Mouse (Mus musculus) MEL (cell line): ENCODE data around the gene Defb20. TPM values are rescaled to one million over a fixed set of nuclear protein-coding genes. Genes with fewer than 3 reads are reported as not detected.
"Not testable (repeated sequence)": the region's sequence is repeated elsewhere in the genome, so short reads cannot be mapped to it uniquely, and the experiment has no call there.

ENCODE experiments used
- DNase-seq: peaks from one replicate; pipeline ENCODE4 v3.0.0; 2011; ENCODE audit warnings: low read depth, low spot score
- H3K27ac ChIP-seq: 2 replicates; pipeline ENCODE4 v1.5.1; 2012; ENCODE audit warnings: low read depth, mild to moderate bottlenecking, control low read depth, low read length, moderate library complexity; ENCODE audit not compliant: control insufficient read depth
- H3K27me3 ChIP-seq, 2 experiments: fragments of 150-350 bp in 1 of 2; sonication (generic) in 1 of 2; 2 replicates each; pipeline ENCODE4 v1.6.1; 2012; ENCODE audit warnings: low read length in 2 of 2, mild to moderate bottlenecking in 2 of 2, improper control_type of control experiment in 1 of 2, moderate library complexity in 1 of 2; ENCODE audit not compliant: insufficient read depth in 2 of 2, control insufficient read depth in 1 of 2
- H3K36me3 ChIP-seq, 2 experiments: 2 replicates each; pipeline ENCODE4 v1.6.1; 2012 to 2014; ENCODE audit warnings: low read length in 2 of 2, improper control_type of control experiment in 1 of 2, inconsistent platforms in 1 of 2, mild to moderate bottlenecking in 1 of 2; ENCODE audit not compliant: insufficient read depth in 2 of 2, control insufficient read depth in 1 of 2
- H3K4me1 ChIP-seq, 2 experiments: fragments of 150-350 bp in 1 of 2; sonication (generic) in 1 of 2; 2 replicates each; pipeline ENCODE4 v1.6.1; 2012; ENCODE audit warnings: low read length in 2 of 2, improper control_type of control experiment in 1 of 2, mild to moderate bottlenecking in 1 of 2; ENCODE audit not compliant: insufficient read depth in 2 of 2, control insufficient read depth in 1 of 2
- H3K4me3 ChIP-seq, 2 experiments: fragments of 150-350 bp in 1 of 2; sonication (generic) in 1 of 2; 2 replicates each; pipeline ENCODE4 v1.5.1; 2012; ENCODE audit warnings: low read depth in 2 of 2, low read length in 2 of 2, mild to moderate bottlenecking in 2 of 2, moderate library complexity in 2 of 2, control low read depth in 1 of 2, improper control_type of control experiment in 1 of 2; ENCODE audit not compliant: control insufficient read depth in 1 of 2, insufficient read depth in 1 of 2
- H3K79me2 ChIP-seq: 2 replicates; pipeline ENCODE4 v1.6.1; 2012; ENCODE audit warnings: mild to moderate bottlenecking, low read length, moderate library complexity; ENCODE audit not compliant: control insufficient read depth, poor library complexity, insufficient read depth
- H3K9ac ChIP-seq: 2 replicates; pipeline ENCODE4 v1.6.1; 2012; ENCODE audit warnings: low read depth, mild to moderate bottlenecking, control low read depth, low read length, moderate library complexity; ENCODE audit not compliant: control insufficient read depth, poor library complexity, severe bottlenecking
- H3K9me3 ChIP-seq: fragments of 150-350 bp; sonication (generic); replicated peaks from 2 replicates; pipeline ENCODE4 v1.6.1; 2012; ENCODE audit warnings: mild to moderate bottlenecking, low read length, improper control_type of control experiment, moderate library complexity; ENCODE audit not compliant: insufficient read depth
- BHLHE40 ChIP-seq: IDR thresholded peaks from 2 replicates; pipeline ENCODE4 v1.6.1; 2012; ENCODE audit warnings: low read depth, mild to moderate bottlenecking, inconsistent platforms, low read length, improper control_type of control experiment, borderline replicate concordance
- CTCF ChIP-seq, 3 experiments: IDR thresholded peaks in 2 of 3; conservative IDR thresholded peaks in 1 of 3; 2 replicates each; pipeline ENCODE4 v1.5.1; 2011 to 2012; ENCODE audit warnings: low read length in 3 of 3, low read depth in 2 of 3, mild to moderate bottlenecking in 2 of 3, improper control_type of control experiment in 1 of 3, inconsistent platforms in 1 of 3, mixed read lengths in 1 of 3, moderate library complexity in 1 of 3; ENCODE audit not compliant: control insufficient read depth in 1 of 3, insufficient read depth in 1 of 3, poor library complexity in 1 of 3, severe bottlenecking in 1 of 3
- E2F4 ChIP-seq: IDR thresholded peaks from 2 replicates; pipeline ENCODE4 v1.6.1; 2011; ENCODE audit warnings: low read depth, low read length, improper control_type of control experiment, borderline replicate concordance
- EP300 ChIP-seq, 2 experiments: IDR thresholded peaks; 2 replicates each; pipeline ENCODE4 v1.6.1; 2011; ENCODE audit warnings: improper control_type of control experiment in 2 of 2, low read length in 2 of 2, low read depth in 1 of 2, mild to moderate bottlenecking in 1 of 2
- GATA1 ChIP-seq: IDR thresholded peaks from 2 replicates; pipeline ENCODE4 v1.6.1; 2011; ENCODE audit warnings: low read depth, low read length, improper control_type of control experiment
- JUND ChIP-seq: IDR thresholded peaks from 2 replicates; pipeline ENCODE4 v1.6.1; 2011; ENCODE audit warnings: low read depth, mild to moderate bottlenecking, improper control_type of control experiment, low read length
- MAZ ChIP-seq: IDR thresholded peaks from 2 replicates; pipeline ENCODE4 v1.6.1; 2012; ENCODE audit warnings: low read depth, mild to moderate bottlenecking, inconsistent platforms, low read length, improper control_type of control experiment
- MXI1 ChIP-seq: IDR thresholded peaks from 2 replicates; pipeline ENCODE4 v1.6.1; 2011; ENCODE audit warnings: mild to moderate bottlenecking, low read depth, low read length, improper control_type of control experiment
- MYB ChIP-seq: IDR thresholded peaks from 2 replicates; pipeline ENCODE4 v1.6.1; 2011; ENCODE audit warnings: mild to moderate bottlenecking, low read depth, low read length, improper control_type of control experiment
- MYC ChIP-seq: IDR thresholded peaks from 2 replicates; pipeline ENCODE4 v1.6.1; 2011; ENCODE audit warnings: low read depth, mild to moderate bottlenecking, low read length, improper control_type of control experiment, moderate library complexity
- NELFE ChIP-seq: IDR thresholded peaks from 2 replicates; pipeline ENCODE4 v1.6.1; 2011; ENCODE audit warnings: low read depth, low read length, improper control_type of control experiment
- NRF1 ChIP-seq: IDR thresholded peaks from 2 replicates; pipeline ENCODE4 v1.6.1; 2014; ENCODE audit warnings: low read depth, mild to moderate bottlenecking, inconsistent platforms, low read length, improper control_type of control experiment, moderate library complexity; ENCODE audit not compliant: poor library complexity, insufficient read depth, severe bottlenecking
- POLR2A ChIP-seq, 2 experiments: IDR thresholded peaks; 2 replicates each; pipeline ENCODE4 v1.6.1; 2011 to 2012; ENCODE audit warnings: low read length in 2 of 2, mild to moderate bottlenecking in 2 of 2, control low read depth in 1 of 2, improper control_type of control experiment in 1 of 2, low read depth in 1 of 2, moderate library complexity in 1 of 2; ENCODE audit not compliant: control insufficient read depth in 1 of 2, insufficient read depth in 1 of 2, poor library complexity in 1 of 2
- POLR2AphosphoS2 ChIP-seq: IDR thresholded peaks from 2 replicates; pipeline ENCODE4 v1.6.1; 2011; ENCODE audit warnings: low read length, improper control_type of control experiment
- RAD21 ChIP-seq: IDR thresholded peaks from 2 replicates; pipeline ENCODE4 v1.6.1; 2011; ENCODE audit warnings: mild to moderate bottlenecking, low read depth, low read length, improper control_type of control experiment
- TBP ChIP-seq: IDR thresholded peaks from 2 replicates; pipeline ENCODE4 v1.8.0; 2011; ENCODE audit warnings: low read depth, low read length, improper control_type of control experiment
- UBTF ChIP-seq: IDR thresholded peaks from 2 replicates; pipeline ENCODE4 v1.6.1; 2012; ENCODE audit warnings: low read depth, mild to moderate bottlenecking, inconsistent platforms, low read length, improper control_type of control experiment, moderate library complexity, borderline replicate concordance; ENCODE audit not compliant: insufficient read depth
- USF1 ChIP-seq: IDR thresholded peaks from 2 replicates; pipeline ENCODE4 v1.6.1; 2014; ENCODE audit warnings: low read depth, mild to moderate bottlenecking, inconsistent platforms, low read length, improper control_type of control experiment, moderate library complexity
- ZC3H11A ChIP-seq: IDR thresholded peaks from 2 replicates; pipeline ENCODE4 v1.6.1; 2012; ENCODE audit warnings: low read depth, mild to moderate bottlenecking, inconsistent platforms, low read length, improper control_type of control experiment
- ZKSCAN1 ChIP-seq: IDR thresholded peaks from 2 replicates; pipeline ENCODE4 v1.6.1; 2012; ENCODE audit warnings: low read depth, mild to moderate bottlenecking, inconsistent platforms, low read length, improper control_type of control experiment, moderate library complexity
- ZMIZ1 ChIP-seq: IDR thresholded peaks from 2 replicates; pipeline ENCODE4 v1.6.1; 2012; ENCODE audit warnings: low read depth, mild to moderate bottlenecking, inconsistent platforms, low read length, improper control_type of control experiment, moderate library complexity
- ZNF384 ChIP-seq: IDR thresholded peaks from 2 replicates; pipeline ENCODE4 v1.6.1; 2012; ENCODE audit warnings: low read depth, mild to moderate bottlenecking, inconsistent platforms, low read length, improper control_type of control experiment
- polyA plus RNA-seq, 2 experiments: library from polyadenylated mRNA; stranded (reverse) in 1 of 2; unstranded in 1 of 2; fragments of >175 nt in 1 of 2; fragments of >200 nt in 1 of 2; gene quantifications; 2 replicates each; pipeline versions ENCODE4 v1.2.1 to v1.2.4; 2012; ENCODE audit warnings: low replicate concordance in 2 of 2, low read depth in 1 of 2; ENCODE audit not compliant: insufficient read length in 2 of 2, insufficient read depth in 1 of 2, missing spikeins in 1 of 2
- total RNA-seq: library from RNA; depleted of rRNA; stranded (reverse); fragments of 300-350 nt; gene quantifications from 2 replicates; pipeline ENCODE4 v1.2.3, GENCODE M21; 2012

Gene Defb20
- total and polyA plus RNA-seq, 3 experiments: not detected

DNA sequence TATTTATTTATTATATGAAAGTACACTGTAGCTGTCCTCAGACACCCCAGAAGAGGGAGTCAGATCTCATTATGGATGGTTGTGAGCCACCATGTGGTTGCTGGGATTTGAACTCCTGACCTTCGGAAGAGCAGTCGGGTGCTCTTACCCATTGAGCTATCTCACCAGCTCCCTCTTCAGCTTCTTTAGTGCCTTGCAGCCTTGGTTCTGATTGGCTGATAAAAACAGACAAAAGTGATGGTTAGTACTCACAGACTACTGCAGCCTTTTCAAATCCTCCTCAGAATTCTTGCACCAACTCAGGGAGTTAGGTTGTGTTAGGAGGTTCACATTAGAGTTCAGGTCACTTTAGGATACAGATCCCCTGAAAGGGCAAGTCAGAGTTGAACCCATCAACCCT is 48.4 kb upstream of the Defb20 start:
- not testable (repeated sequence) for H3K79me2 ChIP-seq, H3K4me3 ChIP-seq, H3K27me3 ChIP-seq, H3K9me3 ChIP-seq, H3K36me3 ChIP-seq, H3K9ac ChIP-seq, H3K27ac ChIP-seq, H3K4me1 ChIP-seq
- peak; percentile 57; the same call in 1 of the 2 replicates for TF ChIP-seq TBP
- DNase-seq: peak; percentile 38

DNA sequence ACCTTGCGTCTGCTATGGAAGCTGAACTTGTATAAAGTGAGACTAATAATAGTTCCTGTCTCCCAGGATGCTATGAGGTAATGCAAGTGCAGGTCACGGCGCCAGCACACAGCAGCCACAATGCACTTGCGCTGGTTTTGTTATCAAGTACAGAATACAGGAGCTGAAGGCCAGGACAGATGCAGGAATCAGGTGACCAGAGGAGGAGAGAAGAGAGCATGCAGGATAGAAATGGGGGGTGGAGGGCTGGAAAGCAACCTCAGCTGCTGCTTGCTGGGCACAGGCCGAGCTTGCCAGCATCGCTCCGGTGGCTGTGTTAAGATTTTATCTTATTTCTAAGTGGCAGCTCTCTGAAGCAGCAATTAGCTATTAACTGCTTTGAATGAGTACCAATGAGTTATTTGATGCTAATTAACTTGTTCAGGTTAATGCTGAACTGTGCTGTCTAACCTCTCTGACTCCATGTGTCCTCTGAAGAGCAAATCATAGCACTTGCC is 40.4 kb upstream of the Defb20 start:
- H3K4me3 ChIP-seq: no peak overlapping the region
- no peak overlapping the region for H3K9ac ChIP-seq
- H3K9me3 ChIP-seq: no peaks in the 10 kb centered on the region
- no peaks in the 10 kb centered on the region for H3K79me2 ChIP-seq
- peaks cover 0 to 2% of the 10 kb centered on the region in 2 experiments; a peak in 2 of 4 replicates for H3K36me3 ChIP-seq
- no peak overlapping the region for H3K27ac ChIP-seq
- peak; percentile 46 for DNase-seq
- no peaks in the 10 kb centered on the region; a peak in 1 of 4 replicates for H3K27me3 ChIP-seq
- H3K4me1 ChIP-seq: peaks cover 6 to 12% of the 10 kb centered on the region in 2 experiments; a peak in 2 of 4 replicates
- TF ChIP-seq MYC (no peak), ZC3H11A (no peak), ZMIZ1 (no peak), POLR2AphosphoS2 (no peak), NRF1 (no peak)

DNA sequence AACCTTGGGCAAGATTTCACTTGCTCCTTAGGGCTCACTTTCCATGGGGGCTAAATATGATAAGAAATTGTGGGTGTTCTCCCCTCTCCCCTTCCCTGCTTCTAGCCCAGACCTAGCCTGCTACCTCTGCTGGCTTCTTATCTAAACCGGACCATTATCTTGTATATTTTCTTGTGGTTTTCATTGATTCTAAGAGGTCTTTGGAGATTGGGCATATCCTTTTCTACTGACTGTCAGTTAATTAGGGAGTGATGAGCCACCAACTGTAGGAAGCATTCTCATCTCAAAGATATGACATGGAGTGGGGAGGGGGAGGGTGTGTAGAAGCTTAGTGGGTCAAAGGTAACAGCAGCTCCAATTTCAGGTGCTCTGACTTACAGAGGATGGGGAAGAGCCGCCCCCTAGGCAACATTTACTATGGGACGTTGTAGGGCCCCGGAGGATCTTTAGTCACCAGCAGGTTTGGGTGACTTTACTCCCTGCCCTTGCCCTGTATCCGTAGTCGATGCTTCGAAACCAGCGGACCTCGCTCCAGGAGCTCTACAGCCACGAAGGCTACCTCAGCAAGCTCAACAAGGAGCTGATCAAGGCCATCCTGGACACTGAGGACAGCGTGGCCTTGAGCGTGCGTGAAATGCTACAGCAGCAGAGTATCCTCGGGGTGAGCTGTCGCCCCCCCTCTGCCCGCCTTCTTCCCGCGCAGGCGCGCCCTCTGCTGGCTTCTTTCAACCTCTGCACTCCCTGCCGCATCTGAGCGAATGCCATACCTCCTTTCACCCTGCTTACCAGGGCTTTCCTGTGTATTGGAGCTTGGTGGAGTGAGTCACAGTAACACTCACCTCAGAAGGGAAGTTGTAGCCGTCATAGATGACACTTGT is 39.6 kb upstream of the Defb20 start:
- Histone ChIP-seq H3K4me3 (peak overlapping the region; percentile 24 to 50; a peak in 3 of 4 replicates), H3K36me3 (peaks cover 0 to 2% of the 10 kb centered on the region in 2 experiments; a peak in 2 of 4 replicates), H3K27ac (peak overlapping the region; percentile 13; the same call in 1 of the 2 replicates), H3K9ac (peak overlapping the region; percentile 50), H3K79me2 (no peaks in the 10 kb centered on the region), H3K9me3 (no peaks in the 10 kb centered on the region), H3K4me1 (peaks cover 6 to 12% of the 10 kb centered on the region in 2 experiments; a peak in 2 of 4 replicates), H3K27me3 (no peaks in the 10 kb centered on the region; a peak in 1 of 4 replicates)
- DNase-seq: peak; percentile 89
- no peak for TF ChIP-seq TBP
- TF ChIP-seq MYC: no peak
- TF ChIP-seq MAZ: peak; percentile 84
- peak; percentile 86 to 97 (median 93) for TF ChIP-seq CTCF (IDR thresholded peaks at IDR 0.05 in 2 of 3, conservative IDR thresholded peaks at IDR 0.05 in 1 of 3; ENCODE audit: control insufficient read depth in 1 of 3, insufficient read depth in 1 of 3, low read depth in 2 of 3, low read length in 3 of 3, poor library complexity in 1 of 3, severe bottlenecking in 1 of 3)
- TF ChIP-seq MYB: peak; percentile 54; the same call in 1 of the 2 replicates
- peak; percentile 39 to 77; a peak in 3 of 4 replicates for TF ChIP-seq EP300 (IDR thresholded peaks at IDR 0.05; ENCODE audit: low read depth in 1 of 2, low read length in 2 of 2)
- TF ChIP-seq MXI1: no peak
- peak; percentile 52 for TF ChIP-seq RAD21
- no peak for TF ChIP-seq JUND
- TF ChIP-seq GATA1: peak; percentile 63; the same call in 1 of the 2 replicates
- no peak for TF ChIP-seq NELFE
- no peak for TF ChIP-seq UBTF
- no peak for TF ChIP-seq ZNF384
- TF ChIP-seq USF1: no peak
- TF ChIP-seq E2F4: no peak
- no peak for TF ChIP-seq POLR2A (IDR thresholded peaks at IDR 0.05; ENCODE audit: control insufficient read depth in 1 of 2, insufficient read depth in 1 of 2, low read depth in 1 of 2, low read length in 2 of 2, poor library complexity in 1 of 2)
- no peak for TF ChIP-seq BHLHE40
- TF ChIP-seq ZKSCAN1: no peak
- 0 out of 2 replicates have a peak, but pooled peaks have one; percentile 42 for TF ChIP-seq NRF1
- TF ChIP-seq ZMIZ1: no peak
